Mouse (Mus musculus) limb, embryonic 15.5 days (tissue): ENCODE results near the gene Blmh. TPM values are rescaled to one million over a fixed set of nuclear protein-coding genes. Genes with fewer than 3 reads are reported as not detected.

Source experiments
- ATAC-seq: fragments of 200-750 bp; cut with Nextera tagmentation; 2 replicates; pipeline ENCODE4 v1.8.0; 2017; ENCODE audit warnings: low read depth, moderate TSS enrichment; ENCODE audit not compliant: insufficient number of reproducible peaks, low FRiP score, low TSS enrichment
- H3K27ac ChIP-seq: fragments of 300-500 bp; sonication (generic); 2 replicates; pipeline ENCODE4 v1.5.1; 2015; ENCODE audit warnings: moderate library complexity, mild to moderate bottlenecking, inconsistent platforms
- H3K27me3 ChIP-seq: fragments of 300-500 bp; sonication (generic); 2 replicates; pipeline ENCODE4 v1.6.1; 2015; ENCODE audit warnings: inconsistent platforms
- H3K36me3 ChIP-seq: fragments of 300-500 bp; sonication (generic); 2 replicates; pipeline ENCODE4 v1.6.1; 2015; ENCODE audit warnings: inconsistent platforms
- H3K4me1 ChIP-seq: fragments of 300-500 bp; sonication (generic); 2 replicates; pipeline ENCODE4 v1.6.1; 2015; ENCODE audit warnings: inconsistent platforms
- H3K4me2 ChIP-seq: fragments of 300-500 bp; sonication (generic); 2 replicates; pipeline ENCODE4 v1.6.1; 2015; ENCODE audit warnings: mild to moderate bottlenecking, inconsistent platforms
- H3K4me3 ChIP-seq: fragments of 300-500 bp; sonication (generic); 2 replicates; pipeline ENCODE4 v1.5.1; 2015; ENCODE audit warnings: mild to moderate bottlenecking, inconsistent platforms
- H3K9ac ChIP-seq: fragments of 300-500 bp; sonication (generic); 2 replicates; pipeline ENCODE4 v1.6.1; 2015; ENCODE audit warnings: inconsistent platforms
- H3K9me3 ChIP-seq: fragments of 300-500 bp; sonication (generic); 2 replicates; pipeline ENCODE4 v1.6.1; 2016; ENCODE audit warnings: inconsistent platforms
- WGBS: fragments of 180-500 bp; shearing (Covaris S2); methylation state at CpG from one replicate; pipeline ENCODE4 v1.1.7; 2015; 5-methylcytosine and 5-hydroxymethylcytosine counted together
- polyA plus RNA-seq: library from polyadenylated mRNA; unstranded; fragments of >200 nt; fragmentation: Nextera tagmentation; extraction: Ambion mirVana; gene quantifications from 2 replicates; pipeline ENCODE4 v1.2.1, GENCODE M21; 2015

The Blmh gene
- polyA plus RNA-seq, 1 experiment from 2014 or later, result 218 TPM

- no peaks in the 10 kb centered on the region for H3K36me3 ChIP-seq
- no peak overlapping the region for H3K27ac ChIP-seq
- H3K27me3 ChIP-seq, result no peaks in the 10 kb centered on the region
- H3K4me3 ChIP-seq, result no peak overlapping the region
- no peak overlapping the region for H3K4me2 ChIP-seq
- 0 out of 2 replicates have a peak, but pooled peaks cover 6% of the 10 kb centered on the region for H3K4me1 ChIP-seq
- ATAC-seq, result no peak
- WGBS, result 72% methylated on average over 16 of the region's 16 CpGs
- no peak overlapping the region for H3K9ac ChIP-seq
- H3K9me3 ChIP-seq, result no peaks in the 10 kb centered on the region
Observed at GRCm38 (mm10) chr11:77009069-77010025, 84.7 kb downstream of the Blmh start.

GRCm38 (mm10) chr11:77010762-77011475 lies 86.3 kb downstream of the Blmh start:
- H3K9me3 ChIP-seq, result no peaks in the 10 kb centered on the region
- H3K4me2 ChIP-seq, result no peak overlapping the region
- H3K4me3 ChIP-seq, result no peak overlapping the region
- 72% methylated on average over 10 of the region's 10 CpGs for WGBS
- no peak overlapping the region for H3K27ac ChIP-seq
- 0 out of 2 replicates have a peak, but pooled peaks cover 6% of the 10 kb centered on the region for H3K4me1 ChIP-seq
- ATAC-seq, result no peak
- H3K9ac ChIP-seq, result no peak overlapping the region
- no peaks in the 10 kb centered on the region for H3K27me3 ChIP-seq
- H3K36me3 ChIP-seq, result no peaks in the 10 kb centered on the region

GRCm38 (mm10) chr11:77018046-77018445 lies 93.4 kb downstream of the Blmh start:
- Histone ChIP-seq H3K27ac (no peak overlapping the region), H3K4me1 (no peaks in the 10 kb centered on the region), H3K9me3 (no peaks in the 10 kb centered on the region), H3K4me3 (no peak overlapping the region), H3K4me2 (no peak overlapping the region), H3K27me3 (no peaks in the 10 kb centered on the region), H3K36me3 (no peaks in the 10 kb centered on the region), H3K9ac (no peak overlapping the region)
- 78% methylated on average over 11 of the region's 11 CpGs for WGBS
- no peak for ATAC-seq

- H3K27me3 ChIP-seq, result no peaks in the 10 kb centered on the region
- no peak for ATAC-seq
Observed at GRCm38 (mm10) chr11:77019539-77019938, 94.9 kb downstream of the Blmh start.

GRCm38 (mm10) chr11:77021749-77022396 lies 97.3 kb downstream of the Blmh start:
- no peaks in the 10 kb centered on the region for H3K27me3 ChIP-seq
- H3K9me3 ChIP-seq, result no peaks in the 10 kb centered on the region
- no peak overlapping the region for H3K4me3 ChIP-seq
- no peaks in the 10 kb centered on the region for H3K36me3 ChIP-seq
- no peak for ATAC-seq
- H3K27ac ChIP-seq, result no peak overlapping the region
- WGBS, result 83% methylated on average over 9 of the region's 9 CpGs
- no peak overlapping the region for H3K9ac ChIP-seq
- no peaks in the 10 kb centered on the region for H3K4me1 ChIP-seq
- H3K4me2 ChIP-seq, result no peak overlapping the region

More at GRCm38 (mm10) chr11:77019539-77019938, 94.9 kb downstream of the Blmh start:
- no peaks in the 10 kb centered on the region for H3K9me3 ChIP-seq
- 74% methylated on average over 8 of the region's 8 CpGs for WGBS
- no peaks in the 10 kb centered on the region for H3K36me3 ChIP-seq
- no peaks in the 10 kb centered on the region for H3K4me1 ChIP-seq
- no peak overlapping the region for H3K4me2 ChIP-seq
- no peak overlapping the region for H3K27ac ChIP-seq
- no peak overlapping the region for H3K9ac ChIP-seq
- H3K4me3 ChIP-seq, result no peak overlapping the region

- Histone ChIP-seq H3K27me3 (no peaks in the 10 kb centered on the region), H3K27ac (no peak overlapping the region), H3K4me2 (no peak overlapping the region), H3K9ac (no peak overlapping the region), H3K4me1 (no peaks in the 10 kb centered on the region), H3K9me3 (no peaks in the 10 kb centered on the region), H3K36me3 (no peaks in the 10 kb centered on the region), H3K4me3 (no peak overlapping the region)
- 72% methylated on average over 3 of the region's 3 CpGs for WGBS
- no peak for ATAC-seq
Observed at GRCm38 (mm10) chr11:77026559-77026958, 102.0 kb downstream of the Blmh start.

DNA sequence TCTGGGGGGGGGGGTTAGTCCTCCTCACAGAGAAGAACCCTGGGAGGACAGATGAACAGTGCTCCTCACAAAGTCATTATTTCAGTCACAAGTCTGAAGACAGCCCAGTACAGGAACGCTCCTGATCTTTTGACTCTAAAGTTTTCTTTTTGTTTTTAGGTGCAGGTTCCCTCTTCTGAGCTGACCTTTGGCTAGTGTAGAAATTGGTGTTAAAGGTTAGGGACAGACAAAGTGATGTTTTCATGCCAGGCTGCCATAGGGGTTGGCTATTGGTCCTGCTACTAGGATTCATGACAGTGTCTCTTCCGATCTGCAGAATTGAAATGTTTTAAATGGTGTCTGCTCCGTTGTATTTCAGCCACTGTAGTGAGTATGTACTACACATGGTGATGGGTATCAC lies 103.5 kb downstream of the Blmh start:
- Histone ChIP-seq H3K27me3 (no peaks in the 10 kb centered on the region), H3K9me3 (no peaks in the 10 kb centered on the region), H3K9ac (no peak overlapping the region), H3K4me3 (no peak overlapping the region), H3K4me2 (no peak overlapping the region), H3K27ac (no peak overlapping the region), H3K36me3 (no peaks in the 10 kb centered on the region), H3K4me1 (no peaks in the 10 kb centered on the region)
- no peak for ATAC-seq
- 86% methylated on average over 3 of the region's 3 CpGs for WGBS

DNA sequence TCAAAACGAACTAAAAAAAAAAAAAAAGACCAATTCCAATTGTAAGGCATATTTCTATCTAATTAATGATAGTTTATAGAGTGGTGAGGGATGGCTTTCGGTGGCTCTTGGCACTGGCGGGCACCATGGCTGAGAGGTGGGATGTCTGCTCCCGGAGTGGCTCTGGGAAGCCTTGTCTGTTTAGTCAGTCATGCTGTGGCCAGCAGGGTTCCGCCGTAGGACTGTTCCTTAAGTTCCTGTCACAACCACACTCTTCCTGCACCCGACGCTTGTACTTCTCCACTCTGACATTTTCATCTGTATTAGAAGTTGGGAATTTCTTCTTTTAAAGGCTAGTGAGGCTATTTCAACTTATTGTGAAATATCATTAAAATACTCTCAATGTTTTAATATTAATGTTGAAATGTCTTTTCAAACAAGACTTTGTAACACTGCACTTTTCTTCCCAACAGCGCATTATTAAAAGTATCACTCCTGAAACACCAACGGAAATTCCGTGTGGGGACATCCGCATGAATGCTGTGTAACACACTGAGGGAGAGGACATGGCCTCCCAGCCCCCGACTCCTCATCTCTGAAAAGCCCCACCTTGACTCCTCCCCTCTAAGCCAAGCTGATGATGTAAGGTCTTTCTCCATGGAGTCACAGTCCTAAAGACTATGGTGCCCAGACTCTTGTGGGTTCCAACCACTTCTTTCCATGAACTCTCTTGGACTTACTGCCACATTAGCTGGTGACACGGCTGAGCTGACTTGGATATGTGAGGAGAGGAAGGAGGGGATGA lies 106.7 kb downstream of the Blmh start:
- 78% methylated on average over 14 of the region's 14 CpGs for WGBS
- Histone ChIP-seq H3K9me3 (no peaks in the 10 kb centered on the region), H3K9ac (no peak overlapping the region), H3K4me3 (no peak overlapping the region), H3K4me2 (no peak overlapping the region), H3K4me1 (no peaks in the 10 kb centered on the region), H3K27ac (no peak overlapping the region), H3K27me3 (no peaks in the 10 kb centered on the region), H3K36me3 (no peaks in the 10 kb centered on the region)
- ATAC-seq, result no peak

Other genes starting within 250 kb of the Blmh start
- gene Trarg1, start 245.0 kb upstream of the Blmh start, polyA plus RNA-seq, result 0.65 and 1.1 TPM in 2 replicates
- 23.1 and 29.5 TPM in 2 replicates for gene Gosr1, start 161.2 kb upstream of the Blmh start, polyA plus RNA-seq
- 9.6 and 11.3 TPM in 2 replicates for gene Cpd, start 77.8 kb upstream of the Blmh start, polyA plus RNA-seq
- 2.9 and 3.3 TPM in 2 replicates for gene Tmigd1, start 22.6 kb upstream of the Blmh start, polyA plus RNA-seq
- 3.5 and 4.0 TPM in 2 replicates for gene Slc6a4, start 73.8 kb downstream of the Blmh start, polyA plus RNA-seq
- gene Nsrp1, start 153.6 kb downstream of the Blmh start, polyA plus RNA-seq, result 76.7 and 85.9 TPM in 2 replicates